Mouse (Mus musculus) spleen, adult 18-20 months (tissue): ENCODE results near the gene Zfp710.

Experiments
- DNase-seq, 2 experiments: peaks; one replicate each; pipeline ENCODE4 v3.0.0; 2022; ENCODE audit warnings: mixed read lengths in 2 of 2

The Zfp710 gene

DNA sequence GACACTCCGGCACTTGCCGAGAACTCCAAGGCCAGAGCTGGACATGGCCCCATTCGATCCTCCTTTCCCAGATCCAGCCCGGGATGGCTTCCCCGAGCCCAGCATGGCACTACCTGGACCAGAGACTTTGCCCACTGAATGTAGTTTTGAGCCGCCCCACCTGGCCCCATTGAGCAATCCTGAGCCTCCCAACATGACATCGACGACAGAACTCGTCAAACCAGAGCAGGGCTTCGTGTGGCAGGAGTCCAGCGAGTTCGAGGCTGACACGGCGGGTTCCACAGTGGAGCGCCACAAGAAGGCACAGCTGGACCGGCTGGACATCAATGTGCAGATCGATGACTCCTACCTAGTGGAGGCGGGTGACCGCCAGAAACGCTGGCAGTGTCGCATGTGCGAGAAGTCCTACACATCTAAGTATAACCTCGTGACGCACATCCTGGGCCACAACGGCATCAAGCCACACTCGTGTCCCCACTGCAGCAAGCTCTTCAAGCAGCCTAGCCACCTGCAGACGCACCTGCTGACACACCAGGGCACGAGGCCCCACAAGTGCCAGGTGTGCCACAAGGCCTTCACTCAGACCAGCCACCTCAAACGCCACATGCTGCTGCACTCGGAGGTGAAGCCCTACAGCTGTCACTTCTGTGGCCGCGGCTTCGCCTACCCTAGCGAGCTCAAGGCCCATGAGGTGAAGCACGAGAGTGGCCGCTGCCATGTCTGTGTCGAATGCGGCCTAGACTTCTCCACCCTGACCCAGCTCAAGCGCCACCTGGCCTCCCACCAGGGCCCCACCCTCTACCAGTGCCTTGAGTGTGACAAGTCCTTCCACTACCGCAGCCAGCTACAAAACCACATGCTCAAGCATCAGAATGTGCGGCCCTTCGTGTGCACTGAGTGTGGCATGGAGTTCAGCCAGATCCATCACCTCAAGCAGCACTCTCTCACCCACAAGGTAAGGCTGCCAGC lies 57.3 kb downstream of the Zfp710 start:
- no peak for DNase-seq

DNA sequence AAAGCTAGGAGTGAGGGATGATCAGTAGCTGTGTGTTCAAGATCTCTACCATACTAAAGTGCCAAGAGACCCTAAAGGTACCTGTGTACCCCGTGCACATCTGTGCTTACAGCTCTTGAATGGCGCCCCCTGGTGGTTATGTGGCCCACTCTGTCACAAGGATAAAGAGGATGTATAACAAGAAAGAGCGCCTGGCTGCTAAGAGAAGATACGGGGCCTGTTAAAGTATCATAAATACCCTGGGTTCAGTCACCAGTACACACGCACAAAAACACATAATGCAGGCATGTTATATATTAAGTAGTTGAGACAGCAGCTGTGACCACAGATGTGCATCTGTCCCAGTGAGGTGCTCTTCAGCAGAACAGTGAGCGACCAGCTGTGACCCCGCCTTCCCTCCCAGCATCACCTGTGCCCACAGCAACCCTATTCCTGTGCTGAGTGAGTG lies 59.9 kb downstream of the Zfp710 start:
- DNase-seq, result peak in 1 of 2 experiments; percentile 73

DNA sequence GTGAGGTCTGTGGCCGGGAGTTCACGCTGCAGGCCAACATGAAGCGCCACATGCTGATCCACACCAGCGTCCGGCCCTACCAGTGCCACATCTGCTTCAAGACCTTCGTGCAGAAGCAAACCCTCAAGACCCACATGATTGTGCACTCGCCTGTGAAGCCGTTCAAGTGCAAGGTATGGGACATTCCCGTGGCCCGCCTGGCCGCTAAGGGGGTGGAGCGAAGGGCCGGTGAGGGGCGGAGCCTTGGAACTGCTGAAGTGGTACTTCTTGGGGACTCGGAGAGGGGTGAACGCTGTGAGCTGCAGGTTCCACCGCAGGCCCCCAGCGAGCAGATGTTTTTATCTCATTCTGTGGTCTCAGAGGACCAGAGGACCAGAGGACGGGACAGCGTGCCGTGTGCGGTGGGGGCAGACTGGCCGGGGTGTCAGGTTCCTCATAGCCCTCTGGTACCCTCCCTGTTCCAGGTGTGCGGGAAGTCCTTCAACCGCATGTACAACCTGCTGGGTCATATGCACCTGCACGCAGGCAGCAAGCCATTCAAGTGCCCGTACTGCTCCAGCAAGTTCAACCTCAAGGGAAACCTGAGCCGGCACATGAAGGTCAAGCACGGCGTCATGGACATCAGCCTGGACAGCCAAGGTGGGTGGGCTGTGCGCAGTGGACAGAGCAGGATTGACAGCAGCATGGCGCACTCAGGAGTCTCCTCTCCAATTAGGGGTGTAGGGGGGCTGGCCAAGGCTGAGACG lies 61.5 kb downstream of the Zfp710 start:
- DNase-seq, result no peak

DNA sequence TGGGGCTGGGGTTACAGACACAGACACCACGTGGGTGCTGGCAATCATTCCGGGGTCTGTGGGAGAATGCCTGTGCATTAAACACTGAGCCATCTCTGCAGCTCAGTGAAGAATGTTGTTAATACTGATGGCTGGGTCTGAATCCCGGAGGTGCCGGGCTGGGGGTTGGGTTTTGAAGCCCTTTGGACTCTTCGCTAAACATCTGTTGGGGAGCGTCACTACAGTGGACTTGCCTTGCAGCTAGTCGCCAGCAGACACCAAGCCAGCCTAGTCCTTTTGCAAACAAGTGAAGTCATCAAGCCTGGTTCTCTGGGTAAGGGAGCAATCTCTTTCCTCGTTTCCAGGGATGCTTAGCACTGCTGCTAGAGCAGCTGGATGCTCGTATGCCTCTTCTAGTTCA lies 63.6 kb downstream of the Zfp710 start:
- no peak for DNase-seq

DNA sequence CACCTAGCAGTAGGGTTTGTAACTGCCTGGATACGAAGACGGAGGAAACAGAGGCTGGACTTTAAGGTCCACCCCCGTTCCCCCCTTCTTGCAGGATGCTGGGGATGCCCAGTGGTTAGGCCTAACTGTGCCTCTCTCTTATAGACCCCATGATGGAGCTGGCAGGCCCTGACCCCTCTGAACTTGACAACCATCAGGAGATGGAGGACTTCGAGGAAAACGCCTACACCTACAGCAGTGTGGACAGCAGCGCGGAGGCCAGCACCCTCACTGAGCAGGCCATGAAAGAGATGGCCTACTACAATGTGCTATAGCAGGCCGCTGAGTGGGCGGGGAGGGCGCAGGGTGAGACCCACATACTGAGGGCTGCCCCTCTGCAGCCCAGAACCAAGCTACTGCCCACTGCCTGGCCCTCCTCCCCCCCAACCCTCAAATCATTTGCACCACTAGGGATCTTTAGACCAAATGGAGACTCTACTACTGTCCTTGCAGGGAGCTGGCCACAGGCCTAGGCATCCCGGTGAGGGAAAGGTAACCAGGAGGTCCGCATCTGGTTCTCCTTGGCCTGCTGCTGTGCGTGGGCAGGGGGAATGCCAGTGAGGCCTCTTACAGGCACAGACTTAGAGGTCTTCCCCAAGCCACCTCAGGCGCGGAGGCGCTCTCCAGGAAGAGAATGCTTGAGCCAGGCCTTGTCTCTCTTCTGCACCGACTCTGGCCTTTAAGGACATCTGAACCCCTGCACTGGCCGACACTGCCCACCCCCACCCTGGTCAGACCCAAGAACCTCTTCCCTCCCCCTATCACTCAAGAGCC lies 65.8 kb downstream of the Zfp710 start:
- no peak for DNase-seq

DNA sequence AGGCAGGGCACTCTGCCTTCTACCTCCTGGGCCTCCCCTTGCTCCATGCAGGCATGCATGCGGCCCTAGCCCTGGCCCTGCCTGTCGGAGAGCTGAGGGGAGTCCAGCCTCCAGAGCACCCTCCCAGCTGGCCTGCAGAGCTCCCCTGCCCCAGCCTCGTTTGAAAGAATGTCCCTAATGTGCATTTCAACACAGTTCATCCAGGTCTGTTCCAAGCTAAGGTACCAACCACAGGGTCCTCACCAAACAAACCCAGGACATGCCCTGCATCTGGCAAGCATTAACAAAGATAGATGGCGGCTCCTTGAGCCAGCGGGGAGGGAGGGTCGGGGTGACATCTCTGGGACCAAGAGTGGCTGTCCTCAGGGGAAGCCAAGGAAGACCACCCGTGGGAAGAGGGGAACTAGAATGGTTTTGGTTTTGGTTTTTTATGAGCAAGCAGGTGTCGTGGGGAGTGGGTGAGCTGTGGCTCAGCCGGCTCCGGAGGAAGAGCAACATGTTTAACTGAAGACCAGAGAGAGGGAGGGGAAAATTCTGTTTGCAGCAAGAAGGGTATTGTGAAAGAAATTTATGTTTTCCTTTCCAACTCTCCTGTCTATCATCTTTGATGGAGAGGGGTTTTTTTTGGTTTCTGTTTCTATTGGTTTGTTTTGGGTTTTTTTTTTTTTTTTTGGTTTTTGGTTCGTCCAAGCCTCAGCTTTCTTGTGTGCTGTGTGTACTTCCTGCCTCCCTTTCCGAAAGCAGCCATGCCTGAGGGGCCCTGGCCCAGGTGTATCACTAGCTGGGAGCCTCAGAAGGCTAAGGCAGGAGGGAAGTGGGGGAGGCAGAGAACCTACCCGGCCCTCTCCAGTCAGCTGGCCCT lies 66.6 kb downstream of the Zfp710 start:
- DNase-seq, result peak in 1 of 2 experiments; percentile 45

DNA sequence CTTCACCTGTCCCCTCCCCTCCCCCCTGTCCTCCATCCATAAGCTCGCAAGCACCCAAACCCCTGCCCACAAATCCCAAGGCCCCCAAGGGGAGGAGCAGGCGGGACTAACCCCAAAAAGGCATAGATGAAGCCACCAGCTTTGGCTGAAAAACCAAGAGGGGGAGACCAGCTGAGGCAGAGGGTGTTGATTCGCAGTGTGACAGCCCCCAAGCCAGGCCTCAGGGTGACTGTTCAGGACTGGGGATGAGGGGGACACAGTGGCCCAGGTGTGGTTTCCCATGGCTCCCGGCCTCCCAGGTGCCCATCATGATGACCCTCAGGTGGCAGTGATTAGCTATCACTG lies 67.2 kb downstream of the Zfp710 start:
- DNase-seq, result peak in 1 of 2 experiments; percentile 35

DNA sequence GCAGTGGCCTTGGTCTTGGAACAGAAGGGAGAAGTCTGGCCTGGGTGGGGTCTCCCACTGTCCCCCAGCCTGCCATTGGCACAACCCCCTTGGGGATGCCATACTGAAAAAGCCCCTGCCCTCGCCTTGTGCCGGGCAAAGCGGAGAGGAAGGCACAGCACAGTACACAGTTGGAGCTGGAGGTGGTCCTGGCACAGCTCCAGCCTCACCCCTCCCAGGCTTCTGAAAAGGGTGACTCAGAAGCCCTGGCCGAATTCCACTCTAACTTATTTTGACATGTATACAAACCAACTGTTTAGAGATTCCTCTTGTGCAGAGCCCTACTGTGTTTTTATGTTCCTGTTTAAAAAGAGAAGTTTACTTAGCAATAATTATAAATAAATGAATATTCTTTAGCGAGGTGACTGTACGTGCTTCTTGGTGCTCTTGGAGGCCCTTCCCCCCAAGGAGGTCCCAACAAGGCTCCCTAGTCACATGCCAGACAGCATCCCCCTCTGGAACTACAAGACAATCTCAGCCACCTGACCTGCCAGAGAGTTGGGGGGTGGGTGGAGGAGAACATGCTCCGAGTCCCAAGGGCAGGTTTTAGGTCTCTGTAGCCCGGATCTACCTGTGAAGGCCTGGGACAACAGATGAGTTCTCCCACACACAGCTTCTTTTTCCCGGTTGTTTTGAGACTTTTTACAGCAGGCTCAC lies 67.9 kb downstream of the Zfp710 start:
- no peak for DNase-seq

DNA sequence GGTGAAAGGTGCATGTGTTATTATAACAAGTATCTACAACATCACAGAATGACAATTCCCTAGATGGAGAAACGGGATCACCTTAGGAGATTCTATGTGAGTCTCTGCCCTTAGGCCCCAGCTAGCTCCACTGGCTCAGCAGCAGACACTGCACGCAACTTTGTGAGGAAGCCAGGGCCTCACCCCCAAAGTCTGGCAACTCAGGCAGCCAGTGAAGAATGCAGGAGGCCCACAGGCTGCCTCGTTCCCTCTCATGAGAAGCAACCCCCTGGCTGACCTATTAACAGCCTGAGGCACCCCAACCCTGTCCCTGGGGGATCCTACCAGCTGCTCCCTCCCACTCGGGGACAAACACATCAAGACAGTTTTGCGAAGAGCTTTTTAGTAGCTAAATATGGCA lies 69.9 kb downstream of the Zfp710 start:
- no peak for DNase-seq

DNA sequence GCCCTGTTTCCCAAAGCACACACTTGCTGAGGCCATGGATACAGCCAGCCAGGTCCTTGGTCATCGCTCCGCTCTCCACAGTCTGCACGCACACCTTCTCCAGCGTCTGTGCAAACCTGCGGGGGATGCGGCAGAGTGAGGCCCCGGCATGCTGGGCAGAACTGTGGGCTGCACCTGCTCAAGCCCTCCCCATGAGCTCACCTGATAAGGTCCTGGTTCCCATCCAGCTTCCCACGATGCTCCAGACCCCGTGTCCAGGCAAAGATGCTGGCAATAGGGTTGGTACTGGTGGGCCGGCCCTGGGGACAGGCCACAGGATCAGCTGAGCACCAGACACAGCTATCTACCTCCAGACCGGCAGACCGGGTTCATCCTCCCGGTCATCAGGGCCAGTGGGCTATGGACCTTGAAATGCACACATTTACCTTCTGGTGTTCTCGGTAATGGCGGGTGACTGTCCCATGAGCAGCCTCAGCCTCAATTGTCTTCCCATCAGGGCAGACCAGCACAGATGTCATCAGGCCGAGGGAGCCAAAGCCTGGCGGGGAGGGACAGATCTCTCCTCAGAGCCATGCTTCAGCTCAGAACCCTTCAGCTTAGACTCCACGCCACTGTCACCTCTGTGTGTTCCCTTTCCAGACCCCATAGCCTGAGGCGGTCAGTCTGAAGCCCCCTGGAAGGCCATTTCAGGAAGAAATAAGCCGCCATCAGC lies 71.1 kb downstream of the Zfp710 start:
- no peak for DNase-seq

DNA sequence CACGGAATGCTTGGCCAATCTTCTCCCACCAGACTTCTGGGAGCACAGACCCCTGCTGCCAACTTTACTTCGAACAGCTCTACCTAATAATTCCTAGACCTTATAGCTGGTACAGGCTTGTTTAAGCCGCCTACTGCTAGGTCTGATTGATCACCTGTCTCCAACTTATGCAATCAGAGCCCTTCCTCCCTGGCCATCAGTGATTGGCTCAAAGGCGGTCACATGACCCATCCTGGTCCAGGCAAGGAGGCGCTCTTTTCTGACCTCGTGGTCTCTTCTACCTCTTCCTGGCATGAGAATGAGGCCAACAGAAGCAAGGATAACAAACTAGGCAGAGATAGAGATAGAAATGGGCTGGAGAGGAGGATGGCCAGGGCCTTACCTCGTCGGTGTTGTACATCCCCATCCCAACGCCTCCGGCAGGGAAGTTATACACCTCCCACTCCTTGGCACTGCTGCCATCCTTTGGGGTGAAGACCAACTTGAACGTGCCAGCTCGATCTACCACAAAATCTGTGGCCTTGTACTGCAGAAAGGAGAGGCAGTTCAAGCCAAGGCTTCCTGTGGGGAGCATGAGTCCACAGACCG lies 73.9 kb downstream of the Zfp710 start:
- no peak for DNase-seq

DNA sequence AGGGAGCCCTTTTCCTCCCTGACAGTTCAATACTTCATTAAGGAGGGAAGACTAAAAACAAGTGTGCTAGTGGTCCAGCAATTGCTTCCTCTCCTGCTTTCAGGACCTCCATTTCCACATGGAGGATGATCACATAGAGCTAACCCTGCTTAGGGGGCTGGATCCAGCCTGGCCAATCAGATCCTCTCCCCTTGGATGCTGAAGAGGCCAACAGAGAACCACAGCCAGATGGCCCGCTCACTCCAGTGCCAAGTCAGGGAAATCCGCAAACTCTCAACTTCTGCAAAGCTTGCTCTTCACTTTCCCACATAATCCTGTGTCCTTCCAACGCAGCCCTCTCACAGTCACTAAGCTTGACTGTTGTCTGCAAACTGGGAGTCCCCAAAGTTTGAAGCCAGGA lies 78.7 kb downstream of the Zfp710 start:
- DNase-seq, result no peak

DNA sequence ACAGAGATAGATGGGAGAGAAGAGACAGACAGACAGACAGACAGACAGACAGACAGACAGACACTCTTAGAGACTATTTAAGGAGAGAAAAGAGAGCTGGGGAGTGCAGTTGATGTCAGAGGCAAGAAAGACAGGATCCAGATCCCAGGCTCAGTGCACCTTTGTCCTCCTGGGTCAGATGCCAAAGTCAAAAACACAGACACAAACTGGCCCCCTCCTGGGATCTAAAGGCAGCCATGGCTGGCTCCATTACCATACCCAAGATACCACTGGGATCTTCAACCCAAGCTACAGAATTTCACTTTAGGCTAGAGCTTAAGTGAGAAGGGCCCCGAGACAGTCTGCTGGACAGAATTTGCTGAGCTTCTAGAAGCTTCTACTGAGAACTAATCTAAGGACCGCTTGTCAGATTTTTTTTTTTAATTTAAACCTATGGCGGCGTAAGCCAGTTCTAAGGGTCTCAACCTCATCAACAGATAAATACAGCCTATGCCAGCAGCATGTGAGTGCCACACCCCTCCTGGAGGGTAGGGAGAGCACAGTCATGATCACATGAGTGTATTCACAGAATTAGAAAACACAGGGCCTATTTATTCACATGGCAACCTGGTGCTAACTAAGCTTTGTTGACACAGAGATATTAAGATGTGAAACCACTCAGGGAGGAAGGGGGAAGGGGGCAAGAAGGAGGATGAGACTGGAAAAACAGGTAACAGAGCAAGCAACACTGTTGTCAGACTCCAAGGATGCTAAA lies 81.2 kb downstream of the Zfp710 start:
- DNase-seq, result no peak

DNA sequence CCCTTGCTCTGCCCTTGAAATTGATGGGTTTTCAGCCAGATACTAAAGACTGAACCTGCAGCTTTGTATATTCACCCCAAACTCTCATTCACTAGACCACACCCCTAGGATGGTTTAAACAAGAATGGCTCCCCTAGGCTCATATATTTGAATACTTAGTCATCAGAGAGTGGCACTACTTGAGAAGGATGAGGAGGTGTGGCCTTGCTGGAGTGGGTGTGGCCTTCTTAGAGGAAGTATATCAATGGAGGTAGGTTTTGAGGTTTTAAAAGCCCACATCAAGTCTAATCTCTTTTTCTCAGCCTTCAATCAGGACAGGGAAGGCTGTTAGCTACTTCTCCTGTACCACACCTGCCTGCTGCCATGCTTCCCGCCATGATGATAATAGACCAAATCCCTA lies 81.8 kb downstream of the Zfp710 start:
- DNase-seq, result no peak

DNA sequence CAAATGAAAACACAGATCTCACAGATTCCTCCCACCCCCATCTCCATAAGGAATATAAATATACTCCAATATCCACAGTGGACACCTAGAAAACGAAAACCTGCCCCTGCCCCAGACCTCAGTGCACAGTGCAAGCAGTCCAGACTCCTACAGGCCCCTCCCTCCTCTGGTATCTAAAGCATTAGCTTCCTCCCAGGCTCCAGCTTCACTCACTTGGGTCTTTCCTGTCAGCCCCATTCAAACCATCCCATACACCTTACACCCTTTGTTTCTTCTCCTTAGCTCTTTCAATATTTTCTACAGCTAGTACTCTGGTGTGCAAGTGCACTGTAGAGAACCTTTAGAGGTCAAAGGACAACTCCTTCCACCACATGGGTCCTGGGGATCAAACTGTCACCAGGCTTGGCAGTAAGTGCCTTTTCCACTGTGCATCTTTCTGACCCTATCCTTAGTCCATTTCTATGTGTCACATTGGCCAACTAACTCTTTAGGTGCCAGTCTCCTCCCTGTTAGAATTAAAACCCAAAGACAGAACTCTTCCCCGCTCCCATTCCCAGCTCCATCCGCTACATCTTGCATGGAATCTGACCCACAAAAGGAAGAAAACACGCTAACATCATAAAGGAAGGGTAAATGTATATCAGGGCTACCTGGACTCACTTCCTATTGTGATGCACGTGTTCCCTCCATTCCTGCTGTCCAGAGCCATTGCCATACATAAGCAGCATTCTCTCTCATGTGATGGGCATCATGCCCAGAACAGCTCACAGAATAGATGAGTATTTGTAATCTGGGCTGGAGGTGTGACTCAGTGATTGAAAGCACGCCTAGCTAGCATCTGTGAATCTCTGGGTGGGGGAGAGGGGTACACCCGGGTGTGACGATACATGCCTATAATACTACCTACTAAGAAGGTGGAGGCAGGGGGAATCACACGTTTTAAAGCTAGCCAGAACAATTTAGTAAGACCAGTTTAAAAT lies 86.7 kb downstream of the Zfp710 start:
- DNase-seq, result no peak

DNA sequence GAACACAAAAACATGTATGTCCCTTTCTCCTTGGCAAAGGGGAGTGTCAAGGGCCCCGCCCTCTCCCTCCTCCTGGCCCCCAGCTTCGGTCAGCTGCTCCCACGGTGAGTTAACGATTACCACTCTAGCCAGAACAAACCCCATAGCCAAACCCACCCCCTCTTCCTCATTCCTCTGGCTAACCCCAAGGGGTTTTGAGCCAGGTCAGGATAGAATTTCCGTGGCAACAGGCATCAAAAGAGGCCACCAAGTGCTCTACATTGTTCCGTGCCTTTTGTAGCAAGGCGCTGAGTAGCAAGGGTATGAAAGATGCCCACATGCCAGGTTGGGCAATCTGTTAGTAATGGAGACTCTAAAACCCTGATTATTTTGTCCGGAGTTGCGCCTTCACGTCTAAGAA lies 89.4 kb downstream of the Zfp710 start:
- no peak for DNase-seq

DNA sequence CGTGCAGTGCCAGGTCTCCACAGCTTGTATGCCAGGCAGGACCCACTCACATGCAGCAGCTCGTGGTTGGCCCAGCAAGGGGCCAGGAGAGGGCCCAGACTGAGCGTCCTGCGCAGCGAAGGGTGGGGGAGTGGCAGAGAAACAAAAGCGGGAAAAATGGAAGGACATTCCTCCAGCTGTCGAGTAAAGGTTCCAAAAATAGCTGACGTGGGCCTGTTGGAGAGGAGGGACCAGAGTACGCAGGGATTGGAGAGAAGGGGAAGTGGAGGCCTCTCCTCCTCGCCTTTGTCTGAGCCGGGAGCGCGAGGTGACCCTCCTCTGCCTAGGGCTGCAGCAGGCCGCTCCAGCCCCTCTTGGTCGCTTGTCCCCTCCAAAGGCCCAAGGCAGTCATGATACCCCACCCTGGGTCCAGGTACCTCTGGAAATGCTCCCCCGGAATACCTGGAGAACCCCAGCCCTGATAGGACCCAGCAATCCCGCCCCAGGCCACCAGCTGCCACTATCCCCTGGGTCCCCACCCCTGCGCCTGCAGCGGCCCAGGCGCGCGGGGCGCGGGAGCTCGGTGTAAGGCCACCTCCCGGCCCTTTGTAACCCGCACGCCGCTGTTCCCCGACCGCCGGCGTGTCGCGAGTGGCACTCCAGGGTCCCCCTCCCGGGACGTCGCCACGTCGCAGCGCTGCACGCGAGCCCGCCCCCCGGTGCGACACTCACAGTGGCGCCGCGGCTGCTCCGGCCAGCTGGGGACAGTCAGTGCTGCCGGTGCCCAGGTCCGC lies 90.0 kb downstream of the Zfp710 start:
- no peak for DNase-seq

DNA sequence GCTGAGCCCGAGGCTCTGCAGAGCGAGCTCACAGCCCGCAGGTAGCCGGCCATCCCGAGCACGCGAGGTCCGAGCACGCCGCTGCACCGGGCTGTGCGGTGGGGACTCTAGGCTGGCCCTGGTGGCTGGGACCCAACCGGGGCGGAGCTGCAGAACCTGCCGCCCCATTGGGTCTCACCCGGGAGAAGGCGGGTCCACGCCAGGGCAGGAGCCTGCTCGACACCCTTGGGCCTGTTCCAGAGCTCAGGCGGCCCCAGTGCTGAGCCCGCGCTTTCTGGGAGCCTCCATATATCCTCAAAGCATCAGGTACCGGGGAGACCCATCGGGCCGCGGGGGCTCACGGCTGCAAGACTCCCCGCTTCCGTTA lies 90.6 kb downstream of the Zfp710 start, which contains the start of gene Idh2:
Gene Idh2, minus strand, starts transcription at position 169 of the 367 bp plus-strand sequence.
- DNase-seq, result peak; percentile 80 to 86
